Mouse (Mus musculus) brain, embryonic 14.5 days (tissue): Measurements from ENCODE around the gene Gm21970.

Experiments used
- CTCF ChIP-seq: fragments of 200-500 bp; IDR thresholded peaks from 2 replicates; pipeline ENCODE4 v1.5.1; 2012; ENCODE audit warnings: inconsistent platforms, mild to moderate bottlenecking, moderate library complexity, borderline replicate concordance; ENCODE audit not compliant: insufficient read depth, insufficient read length; ENCODE audit errors: extremely low read depth
- POLR2A ChIP-seq: fragments of 200-500 bp; IDR thresholded peaks from 2 replicates; pipeline ENCODE4 v1.6.1; 2012; ENCODE audit warnings: mild to moderate bottlenecking, inconsistent platforms, borderline replicate concordance; ENCODE audit not compliant: poor library complexity, insufficient read depth, insufficient read length, severe bottlenecking; ENCODE audit errors: extremely low read depth

GRCm38 (mm10) chr16:91378431-91378986, 13.0 kb upstream of the Gm21970 start:
- TF ChIP-seq CTCF (no peak), POLR2A (no peak)
